Mouse (Mus musculus): ENCODE measurements at regions not wholly inside any gene's neighbourhood (a gene's known extent, or its start where the extent isn't known, plus 50 kb on each side); places are given as distances from the start of the nearest gene placed in this dataset.

- TF ChIP-seq CTCF (IDR thresholded peaks at IDR 0.05; ENCODE audit: borderline replicate concordance, insufficient read depth, low read depth, low read length) = no peak
- no peak for TF ChIP-seq POLR2A (IDR thresholded peaks at IDR 0.05; ENCODE audit: borderline replicate concordance, insufficient read depth, low read length)
Measured at GRCm38 (mm10) chr15:28840322-28840721, 636.8 kb downstream of the Dnah5 start.
